Mouse (Mus musculus) gastrocnemius, adult 2 months (tissue): ENCODE data around the gene Zp3. TPM values are rescaled to one million over a fixed set of nuclear protein-coding genes. Genes with fewer than 3 reads are reported as not detected.

Source experiments
- DNase-seq: peaks from one replicate; pipeline ENCODE4 v3.0.0; 2022
- H3K27ac ChIP-seq: fragments of 200-600 bp; 2 replicates; pipeline ENCODE4 v1.8.1; 2022; ENCODE audit warnings: mild to moderate bottlenecking
- H3K4me3 ChIP-seq: fragments of 200-600 bp; 2 replicates; pipeline ENCODE4 v1.8.1; 2022; ENCODE audit warnings: mild to moderate bottlenecking, moderate library complexity
- CTCF ChIP-seq: fragments of 200-600 bp; IDR thresholded peaks from 2 replicates; pipeline ENCODE4 v1.8.1; 2022; ENCODE audit warnings: antibody characterized with exemption, mild to moderate bottlenecking, moderate library complexity
- intact Hi-C: fragments of 180-260 bp; cut with DNase I; formaldehyde crosslinking; loops from one replicate; pipeline ENCODE4 v1.15.1; 2025
- total RNA-seq, 2 experiments: library from RNA; stranded (reverse); gene quantifications; 2 replicates each; pipeline ENCODE4 v1.2.3; 2021

Zp3 gene
- total RNA-seq, 2 experiments from 2014 or later: not detected

GRCm38 (mm10) chr5:136019907-136020306 lies 40.0 kb downstream of the Zp3 start:
- Histone ChIP-seq H3K4me3 (no peak overlapping the region), H3K27ac (no peak overlapping the region)
- intact Hi-C loops: no loop called here
- no peak for TF ChIP-seq CTCF
- peak; percentile 58 for DNase-seq

GRCm38 (mm10) chr5:136025712-136026111 lies 45.8 kb downstream of the Zp3 start:
- TF ChIP-seq CTCF: no peak
- peak overlapping the region; percentile 56 for H3K27ac ChIP-seq
- intact Hi-C loops: loop anchor here (5.0 kb wide), 1 partner anchor 43 kb away; the partner anchor contains the start of gene Zp3
- DNase-seq: peak; percentile 87
- no peak overlapping the region for H3K4me3 ChIP-seq

GRCm38 (mm10) chr5:136026859-136027258 lies 47.0 kb downstream of the Zp3 start:
- no peak for DNase-seq
- intact Hi-C loops: loop anchor here (5.0 kb wide), 1 partner anchor 45 kb away; the partner anchor contains the start of gene Zp3
- H3K4me3 ChIP-seq: no peak overlapping the region
- no peak for TF ChIP-seq CTCF
- H3K27ac ChIP-seq: no peak overlapping the region

- DNase-seq: no peak
- peak; percentile 15; the same call in 1 of the 2 replicates for TF ChIP-seq CTCF
- H3K27ac ChIP-seq: no peak overlapping the region
- intact Hi-C loops: loop anchor here (5.0 kb wide), 1 partner anchor 45 kb away; the partner anchor contains the start of gene Zp3
- no peak overlapping the region for H3K4me3 ChIP-seq
Observed at GRCm38 (mm10) chr5:136027612-136028311, 47.9 kb downstream of the Zp3 start.

- intact Hi-C loops: no loop called here
- H3K4me3 ChIP-seq: no peak overlapping the region
- H3K27ac ChIP-seq: peak overlapping the region; percentile 41
- no peak for TF ChIP-seq CTCF
- no peak for DNase-seq
Observed at GRCm38 (mm10) chr5:136034868-136035267, 55.0 kb downstream of the Zp3 start.

- H3K27ac ChIP-seq: peak overlapping the region; percentile 41
- TF ChIP-seq CTCF: no peak
- H3K4me3 ChIP-seq: no peak overlapping the region
- intact Hi-C loops: no loop called here
- no peak for DNase-seq
Observed at GRCm38 (mm10) chr5:136035285-136035684, 55.4 kb downstream of the Zp3 start.

GRCm38 (mm10) chr5:136036667-136037066 lies 56.8 kb downstream of the Zp3 start:
- Histone ChIP-seq H3K27ac (no peak overlapping the region), H3K4me3 (no peak overlapping the region)
- intact Hi-C loops: no loop called here
- DNase-seq: no peak
- no peak for TF ChIP-seq CTCF

Other genes starting within 250 kb of the Zp3 start
- 1 to 10 TPM; 7.6 to 8.3 TPM for gene Tmem120a, start 235.7 kb upstream of the Zp3 start, total RNA-seq
- not detected for gene Styxl1, start 201.7 kb upstream of the Zp3 start, total RNA-seq
- 1,000 to 10,000 TPM in 1 of 2 experiments, 100 to 1,000 TPM in 1; 910 to 1,211 TPM for gene Mdh2, start 201.6 kb upstream of the Zp3 start, total RNA-seq
- gene Srrm3, start 173.2 kb upstream of the Zp3 start, total RNA-seq: not detected
- 100 to 1,000 TPM; 253 to 325 TPM for gene Hspb1, start 92.2 kb upstream of the Zp3 start, total RNA-seq
- 100 to 1,000 TPM; 289 to 303 TPM for gene Ywhag, start 45.5 kb upstream of the Zp3 start, total RNA-seq
- under 1 TPM; 0.22 to 0.59 TPM for gene Ssc4d, start 5.6 kb upstream of the Zp3 start, total RNA-seq
- gene Dtx2, start 14.7 kb downstream of the Zp3 start, total RNA-seq: 1 to 10 TPM; 6.5 to 8.2 TPM
- not detected for gene Upk3b, start 58.4 kb downstream of the Zp3 start, total RNA-seq
- not detected for gene Upk3bl, start 74.4 kb downstream of the Zp3 start, total RNA-seq
- 10 to 100 TPM; 25.0 to 28.8 TPM for gene Rasa4, start 103.8 kb downstream of the Zp3 start, total RNA-seq
- gene Polr2j, start 136.5 kb downstream of the Zp3 start, total RNA-seq: 10 to 100 TPM; 62.9 to 69.6 TPM
- 1 to 10 TPM; 4.6 to 5.5 TPM for gene Lrwd1, start 156.0 kb downstream of the Zp3 start, total RNA-seq
- 1 to 10 TPM; 4.4 to 5.7 TPM for gene Alkbh4, start 156.0 kb downstream of the Zp3 start, total RNA-seq
- under 1 TPM; 0.43 to 0.75 TPM for gene Orai2, start 190.6 kb downstream of the Zp3 start, total RNA-seq
- gene Prkrip1, start 218.9 kb downstream of the Zp3 start, total RNA-seq: 10 to 100 TPM; 20.3 to 23.6 TPM